Mouse (Mus musculus) heart, embryonic 13.5 days (tissue): ENCODE measurements around the gene Crlf1. TPM values are rescaled to one million over a fixed set of nuclear protein-coding genes. Genes with fewer than 3 reads are reported as not detected.

Experiments
- ATAC-seq: fragments of 200-750 bp; cut with Nextera tagmentation; 2 replicates; pipeline ENCODE4 v1.8.0; 2017; ENCODE audit warnings: moderate TSS enrichment; ENCODE audit not compliant: insufficient number of reproducible peaks, low FRiP score, low TSS enrichment; ENCODE audit errors: extremely low read depth
- H3K27ac ChIP-seq: fragments of 300-500 bp; sonication (generic); replicated peaks from 2 replicates; pipeline ENCODE4 v1.5.1; 2015; ENCODE audit warnings: moderate library complexity, mild to moderate bottlenecking, inconsistent platforms
- H3K27me3 ChIP-seq: fragments of 300-500 bp; sonication (generic); replicated peaks from 2 replicates; pipeline ENCODE4 v1.6.1; 2015; ENCODE audit warnings: mild to moderate bottlenecking, inconsistent platforms
- H3K36me3 ChIP-seq: fragments of 300-500 bp; sonication (generic); 2 replicates; pipeline ENCODE4 v1.6.1; 2015; ENCODE audit warnings: mild to moderate bottlenecking, inconsistent platforms
- H3K4me1 ChIP-seq: fragments of 300-500 bp; sonication (generic); 2 replicates; pipeline ENCODE4 v1.6.1; 2015; ENCODE audit warnings: inconsistent platforms
- H3K4me2 ChIP-seq: fragments of 300-500 bp; sonication (generic); 2 replicates; pipeline ENCODE4 v1.6.1; 2015; ENCODE audit warnings: inconsistent platforms, mild to moderate bottlenecking, moderate library complexity
- H3K4me3 ChIP-seq: fragments of 300-500 bp; sonication (generic); 2 replicates; pipeline ENCODE4 v1.5.1; 2015; ENCODE audit warnings: moderate library complexity, mild to moderate bottlenecking, inconsistent platforms
- H3K9ac ChIP-seq: fragments of 300-500 bp; sonication (generic); 2 replicates; pipeline ENCODE4 v1.6.1; 2015; ENCODE audit warnings: inconsistent platforms, mild to moderate bottlenecking, moderate library complexity
- H3K9me3 ChIP-seq: fragments of 300-500 bp; sonication (generic); 2 replicates; pipeline ENCODE4 v1.6.1; 2016; ENCODE audit warnings: inconsistent platforms
- WGBS: fragments of 180-500 bp; shearing (Covaris S2); methylation state at CpG from one replicate; pipeline ENCODE4 v1.1.7; 2015; ENCODE audit warnings: mixed read lengths; 5-methylcytosine and 5-hydroxymethylcytosine counted together
- polyA plus RNA-seq: library from polyadenylated mRNA; unstranded; fragments of >200 nt; fragmentation: Nextera tagmentation; extraction: Ambion mirVana; gene quantifications from 2 replicates; pipeline ENCODE4 v1.2.1, GENCODE M21; 2015

Gene Crlf1
- polyA plus RNA-seq, 1 experiment from 2014 or later, result 5.5 TPM

GRCm38 (mm10) chr8:70500386-70501301 lies 7.7 kb downstream of the Crlf1 start:
- Histone ChIP-seq H3K36me3 (peaks cover 12% of the 10 kb centered on the region; the same call in 1 of the 2 replicates), H3K27me3 (peaks cover 85% of the 10 kb centered on the region), H3K9ac (0 out of 2 replicates have a peak overlapping the region, but pooled peaks have one; percentile 1), H3K4me3 (peak overlapping the region; percentile 9; the same call in 1 of the 2 replicates), H3K4me1 (peaks cover 59% of the 10 kb centered on the region), H3K4me2 (peak overlapping the region; percentile 46), H3K27ac (no peak overlapping the region), H3K9me3 (no peaks in the 10 kb centered on the region)
- peak; percentile 15; the same call in 1 of the 2 replicates for ATAC-seq
- 6% methylated on average over 39 of the region's 39 CpGs for WGBS

- no peaks in the 10 kb centered on the region for H3K9me3 ChIP-seq
- peaks cover 67% of the 10 kb centered on the region for H3K4me1 ChIP-seq
- peak overlapping the region; percentile 58 for H3K4me2 ChIP-seq
- H3K4me3 ChIP-seq, result peak overlapping the region; percentile 29
- no peak overlapping the region for H3K27ac ChIP-seq
- H3K27me3 ChIP-seq, result peaks cover 72% of the 10 kb centered on the region
- H3K36me3 ChIP-seq, result peaks cover 14% of the 10 kb centered on the region
- peak overlapping the region; percentile 57 for H3K9ac ChIP-seq
- WGBS, result 12% methylated on average over 23 of the region's 23 CpGs
- ATAC-seq, result no peak
Measured at GRCm38 (mm10) chr8:70501820-70502529, 9.0 kb downstream of the Crlf1 start.

GRCm38 (mm10) chr8:70502540-70502939 lies 9.6 kb downstream of the Crlf1 start:
- no peak overlapping the region for H3K27ac ChIP-seq
- H3K9ac ChIP-seq, result peak overlapping the region; percentile 57
- 34% methylated on average over 12 of the region's 12 CpGs for WGBS
- H3K4me2 ChIP-seq, result peak overlapping the region; percentile 58
- H3K36me3 ChIP-seq, result peaks cover 20% of the 10 kb centered on the region
- ATAC-seq, result no peak
- no peaks in the 10 kb centered on the region for H3K9me3 ChIP-seq
- peaks cover 66% of the 10 kb centered on the region for H3K27me3 ChIP-seq
- peaks cover 73% of the 10 kb centered on the region for H3K4me1 ChIP-seq
- H3K4me3 ChIP-seq, result peak overlapping the region; percentile 29

GRCm38 (mm10) chr8:70503062-70503750 lies 10.2 kb downstream of the Crlf1 start:
- Histone ChIP-seq H3K27me3 (peaks cover 60% of the 10 kb centered on the region), H3K27ac (no peak overlapping the region), H3K4me3 (peak overlapping the region; percentile 29; the same call in 1 of the 2 replicates), H3K9me3 (no peaks in the 10 kb centered on the region), H3K4me1 (peaks cover 77% of the 10 kb centered on the region), H3K4me2 (peak overlapping the region; percentile 58), H3K36me3 (peaks cover 26% of the 10 kb centered on the region), H3K9ac (peak overlapping the region; percentile 63)
- ATAC-seq, result no peak
- 14% methylated on average over 46 of the region's 46 CpGs for WGBS

GRCm38 (mm10) chr8:70504291-70504716 lies 11.3 kb downstream of the Crlf1 start:
- H3K27ac ChIP-seq, result no peak overlapping the region
- H3K36me3 ChIP-seq, result peaks cover 35% of the 10 kb centered on the region
- no peaks in the 10 kb centered on the region for H3K9me3 ChIP-seq
- peaks cover 49% of the 10 kb centered on the region for H3K27me3 ChIP-seq
- 72% methylated on average over 16 of the region's 16 CpGs for WGBS
- H3K4me1 ChIP-seq, result peaks cover 84% of the 10 kb centered on the region
- no peak overlapping the region for H3K4me3 ChIP-seq
- no peak for ATAC-seq
- H3K9ac ChIP-seq, result no peak overlapping the region
- no peak overlapping the region for H3K4me2 ChIP-seq

GRCm38 (mm10) chr8:70504851-70505250 lies 11.9 kb downstream of the Crlf1 start:
- Histone ChIP-seq H3K36me3 (peaks cover 35% of the 10 kb centered on the region), H3K27me3 (peaks cover 43% of the 10 kb centered on the region), H3K9me3 (no peaks in the 10 kb centered on the region), H3K4me1 (peaks cover 84% of the 10 kb centered on the region), H3K4me2 (peak overlapping the region; percentile 82), H3K4me3 (0 out of 2 replicates have a peak overlapping the region, but pooled peaks have one; percentile 73), H3K27ac (no peak overlapping the region), H3K9ac (no peak overlapping the region)
- no peak for ATAC-seq
- WGBS, result 73% methylated on average over 3 of the region's 3 CpGs

- peak; percentile 5; the same call in 1 of the 2 replicates for ATAC-seq
- peaks cover 35% of the 10 kb centered on the region for H3K36me3 ChIP-seq
- WGBS, result 40% methylated on average over 32 of the region's 32 CpGs
- H3K4me3 ChIP-seq, result peak overlapping the region; percentile 73
- peak overlapping the region; percentile 82 for H3K4me2 ChIP-seq
- peak overlapping the region; percentile 95 for H3K9ac ChIP-seq
- H3K27me3 ChIP-seq, result peaks cover 33% of the 10 kb centered on the region
- H3K4me1 ChIP-seq, result peaks cover 81% of the 10 kb centered on the region
- H3K27ac ChIP-seq, result peak overlapping the region; percentile 95
- H3K9me3 ChIP-seq, result no peaks in the 10 kb centered on the region
Measured at GRCm38 (mm10) chr8:70505698-70506327, 12.9 kb downstream of the Crlf1 start.

GRCm38 (mm10) chr8:70506328-70507026 lies 13.5 kb downstream of the Crlf1 start, which contains the start of gene Rex1bd:
Gene Rex1bd (minus strand): TSS chr8:70506752.
- H3K4me1 ChIP-seq, result peaks cover 81% of the 10 kb centered on the region
- peak within 1 kb of the TSS; percentile 95 for H3K27ac ChIP-seq
- H3K9ac ChIP-seq, result peak within 1 kb of the TSS; percentile 95
- H3K27me3 ChIP-seq, result peaks cover 27% of the 10 kb centered on the region
- 3% methylated on average over 40 of the region's 40 CpGs for WGBS
- H3K4me2 ChIP-seq, result peak within 1 kb of the TSS; percentile 82
- H3K4me3 ChIP-seq, result peak within 1 kb of the TSS; percentile 73
- ATAC-seq, result peak; percentile 81
- H3K36me3 ChIP-seq, result peaks cover 35% of the 10 kb centered on the region
- H3K9me3 ChIP-seq, result no peaks in the 10 kb centered on the region

- Histone ChIP-seq H3K9me3 (no peaks in the 10 kb centered on the region), H3K4me3 (peak overlapping the region; percentile 73), H3K36me3 (peaks cover 35% of the 10 kb centered on the region), H3K27me3 (peaks cover 22% of the 10 kb centered on the region), H3K4me1 (peaks cover 80% of the 10 kb centered on the region), H3K9ac (peak overlapping the region; percentile 95), H3K4me2 (peak overlapping the region; percentile 82), H3K27ac (peak overlapping the region; percentile 95; the same call in 1 of the 2 replicates)
- 61% methylated on average over 5 of the region's 5 CpGs for WGBS
- ATAC-seq, result no peak
Measured at GRCm38 (mm10) chr8:70507027-70507393, 14.1 kb downstream of the Crlf1 start.
